Mouse (Mus musculus): ENCODE data around the gene Scaf8.

- TF ChIP-seq CTCF (IDR thresholded peaks at IDR 0.05; ENCODE audit: low read depth, low read length) (no peak), EP300 (IDR thresholded peaks at IDR 0.05; ENCODE audit: insufficient read depth, low read depth, low read length) (no peak)
Observed at GRCm38 (mm10) chr17:3157016-3157415, 42.2 kb downstream of the Scaf8 start.

All from ES-Bruce4 (cell line).